Mouse (Mus musculus) embryonic facial prominence, embryonic 14.5 days (tissue): ENCODE results near the gene Ambra1. TPM values are rescaled to one million over a fixed set of nuclear protein-coding genes. Genes with fewer than 3 reads are reported as not detected.

ENCODE experiments used
- ATAC-seq: fragments of 200-750 bp; cut with Nextera tagmentation; 2 replicates; pipeline ENCODE4 v1.8.0; 2017; ENCODE audit warnings: low read depth, moderate number of reproducible peaks, moderate TSS enrichment
- DNase-seq: peaks from one replicate; pipeline ENCODE4 v3.0.0-alpha.2; 2015; ENCODE audit warnings: low spot score
- H3K27ac ChIP-seq: fragments of 300-500 bp; sonication (generic); replicated peaks from 2 replicates; pipeline ENCODE4 v1.5.1; 2014; ENCODE audit warnings: low read depth, mild to moderate bottlenecking, low read length, moderate library complexity
- H3K27me3 ChIP-seq: fragments of 300-500 bp; sonication (generic); replicated peaks from 2 replicates; pipeline ENCODE4 v1.6.1; 2014; ENCODE audit warnings: low read length; ENCODE audit not compliant: control insufficient read depth, insufficient read depth
- H3K36me3 ChIP-seq: fragments of 300-500 bp; sonication (generic); 2 replicates; pipeline ENCODE4 v1.6.1; 2014; ENCODE audit warnings: low read length, mixed read lengths; ENCODE audit not compliant: control insufficient read depth, insufficient read depth
- H3K4me1 ChIP-seq: fragments of 300-500 bp; sonication (generic); 2 replicates; pipeline ENCODE4 v1.6.1; 2014; ENCODE audit warnings: antibody characterized with exemption, low read length; ENCODE audit not compliant: control insufficient read depth, insufficient read depth
- H3K4me2 ChIP-seq: fragments of 300-500 bp; sonication (generic); 2 replicates; pipeline ENCODE4 v1.6.1; 2014; ENCODE audit warnings: low read depth, mild to moderate bottlenecking, low read length, moderate library complexity, mixed read lengths
- H3K4me3 ChIP-seq: fragments of 300-500 bp; sonication (generic); 2 replicates; pipeline ENCODE4 v1.5.1; 2014; ENCODE audit warnings: low read depth, mild to moderate bottlenecking, low read length
- H3K9ac ChIP-seq: fragments of 300-500 bp; sonication (generic); 2 replicates; pipeline ENCODE4 v1.6.1; 2014; ENCODE audit warnings: low read depth, mild to moderate bottlenecking, low read length, moderate library complexity, mixed read lengths
- H3K9me3 ChIP-seq: fragments of 300-500 bp; sonication (generic); 2 replicates; pipeline ENCODE4 v1.6.1; 2016; ENCODE audit warnings: low read length; ENCODE audit not compliant: control insufficient read depth
- WGBS: fragments of 180-500 bp; shearing (Covaris S2); extraction: QIAGEN DNeasy Blood & Tissue Kit; methylation state at CpG from one replicate; pipeline ENCODE4 v1.1.7; 2014; 5-methylcytosine and 5-hydroxymethylcytosine counted together
- polyA plus RNA-seq: library from polyadenylated mRNA; unstranded; fragments of >200 nt; fragmentation: Nextera tagmentation; extraction: Ambion mirVana; gene quantifications from 2 replicates; pipeline ENCODE4 v1.2.1, GENCODE M21; 2014

Ambra1 gene
- polyA plus RNA-seq, 1 experiment from 2014 or later = 15.3 TPM

DNA sequence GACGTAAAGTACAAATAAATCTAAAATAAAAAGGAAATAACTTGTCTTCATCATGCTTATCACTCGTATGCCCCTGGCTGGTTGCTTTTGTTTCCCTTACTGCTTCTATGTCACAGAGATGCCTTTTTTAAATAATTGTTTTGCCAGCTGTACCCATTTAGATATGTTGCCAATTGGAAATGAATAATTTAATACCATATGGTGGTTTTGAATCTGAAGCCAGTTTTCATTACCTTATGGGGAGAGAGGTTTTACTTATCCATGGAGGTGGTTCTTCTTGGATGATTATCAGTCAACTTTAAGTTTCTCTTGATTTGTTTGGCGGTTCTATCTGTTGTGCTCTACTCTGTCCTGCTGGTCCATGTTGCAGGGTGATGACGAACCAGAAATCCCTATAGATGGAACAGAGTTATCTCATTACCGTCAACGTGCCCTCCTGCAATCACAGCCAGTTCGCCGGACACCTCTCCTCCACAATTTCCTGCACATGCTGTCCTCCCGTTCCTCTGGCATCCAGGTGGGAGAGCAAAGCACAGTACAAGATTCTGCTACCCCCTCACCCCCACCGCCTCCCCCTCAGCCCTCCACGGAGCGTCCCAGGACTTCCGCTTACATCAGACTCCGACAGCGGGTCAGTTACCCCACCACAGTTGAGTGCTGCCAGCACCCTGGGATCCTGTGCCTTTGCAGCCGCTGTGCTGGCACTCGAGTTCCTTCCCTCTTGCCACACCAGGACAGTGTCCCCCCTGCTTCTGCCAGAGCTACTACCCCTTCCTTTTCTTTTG, 42.2 kb downstream of the Ambra1 start:
- Histone ChIP-seq H3K27ac (no peak overlapping the region), H3K27me3 (no peaks in the 10 kb centered on the region), H3K36me3 (peaks cover 68% of the 10 kb centered on the region), H3K4me3 (no peak overlapping the region), H3K4me1 (no peaks in the 10 kb centered on the region), H3K9ac (no peak overlapping the region), H3K9me3 (no peaks in the 10 kb centered on the region), H3K4me2 (no peak overlapping the region)
- 86% methylated on average over 17 of the region's 17 CpGs for WGBS
- DNase-seq = no peak
- ATAC-seq = no peak

DNA sequence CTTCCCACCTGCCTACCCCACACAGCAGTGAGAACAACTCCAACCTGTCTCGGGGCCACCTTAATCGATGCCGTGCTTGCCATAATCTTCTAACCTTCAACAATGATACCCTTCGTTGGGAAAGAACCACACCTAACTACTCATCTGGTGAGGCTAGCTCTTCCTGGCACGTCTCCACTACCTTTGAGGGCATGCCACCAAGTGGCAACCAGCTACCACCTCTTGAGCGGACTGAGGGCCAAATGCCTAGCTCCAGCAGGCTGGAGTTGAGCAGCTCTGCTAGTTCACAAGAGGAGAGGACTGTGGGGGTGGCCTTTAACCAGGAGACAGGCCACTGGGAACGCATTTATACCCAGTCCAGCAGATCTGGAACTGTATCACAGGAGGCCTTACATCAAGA, 43.4 kb downstream of the Ambra1 start:
- no peak overlapping the region for H3K9ac ChIP-seq
- no peaks in the 10 kb centered on the region for H3K9me3 ChIP-seq
- H3K4me2 ChIP-seq = no peak overlapping the region
- H3K27me3 ChIP-seq = no peaks in the 10 kb centered on the region
- peaks cover 59% of the 10 kb centered on the region for H3K36me3 ChIP-seq
- ATAC-seq (no peak), DNase-seq (no peak)
- no peaks in the 10 kb centered on the region for H3K4me1 ChIP-seq
- H3K4me3 ChIP-seq = no peak overlapping the region
- WGBS = 93% methylated on average over 7 of the region's 7 CpGs
- no peak overlapping the region for H3K27ac ChIP-seq

DNA sequence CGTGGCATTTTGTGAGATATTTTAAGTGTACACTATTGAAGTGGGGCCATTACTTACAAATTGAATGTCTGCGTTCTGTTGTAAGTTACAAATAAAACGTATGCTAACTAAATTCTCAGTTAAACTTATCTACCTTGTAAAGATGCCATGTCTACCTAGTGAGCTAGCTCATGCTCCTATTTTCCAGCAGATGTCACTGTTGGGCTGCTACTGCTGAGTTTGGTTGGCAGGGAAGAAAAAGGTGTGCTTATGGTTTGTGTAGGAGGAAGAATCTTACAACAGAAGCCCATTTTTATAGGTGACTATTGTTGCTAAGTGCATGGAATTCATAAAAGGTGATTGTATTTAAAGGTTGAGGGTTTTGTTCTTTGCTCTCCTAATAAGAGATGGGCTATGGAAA, 49.2 kb downstream of the Ambra1 start:
- no peak overlapping the region for H3K9ac ChIP-seq
- no peak overlapping the region for H3K4me2 ChIP-seq
- H3K9me3 ChIP-seq = no peaks in the 10 kb centered on the region
- no peaks in the 10 kb centered on the region for H3K27me3 ChIP-seq
- no peaks in the 10 kb centered on the region for H3K4me1 ChIP-seq
- ATAC-seq = 0 out of 2 replicates have a peak, but pooled peaks have one; percentile 44
- no peak overlapping the region for H3K4me3 ChIP-seq
- 64% methylated on average over 3 of the region's 3 CpGs for WGBS
- peak; percentile 43 for DNase-seq
- H3K36me3 ChIP-seq = 0 out of 2 replicates have a peak, but pooled peaks cover 12% of the 10 kb centered on the region
- no peak overlapping the region for H3K27ac ChIP-seq

DNA sequence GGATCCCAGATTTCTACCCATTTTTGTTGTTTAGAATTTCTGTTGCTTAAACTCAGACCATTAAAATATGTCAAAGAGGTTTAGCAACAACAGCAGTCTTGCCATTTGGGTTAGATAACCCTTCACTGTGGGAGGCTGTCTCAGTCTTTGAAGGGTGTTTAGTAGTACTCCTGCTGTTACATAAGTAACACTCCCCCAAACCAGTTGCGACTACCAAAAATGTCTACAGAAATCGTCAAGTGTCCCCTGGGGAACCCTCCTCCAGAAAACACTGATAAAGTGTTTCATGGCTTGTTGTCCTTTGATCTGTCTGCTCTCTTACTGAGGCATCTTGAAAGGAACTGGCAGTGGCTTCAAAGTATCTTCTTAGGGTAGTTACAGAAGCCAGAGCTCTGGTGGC, 61.7 kb downstream of the Ambra1 start:
- no peaks in the 10 kb centered on the region for H3K27me3 ChIP-seq
- 37% methylated on average over 2 of the region's 2 CpGs for WGBS
- no peaks in the 10 kb centered on the region for H3K9me3 ChIP-seq
- H3K36me3 ChIP-seq = no peaks in the 10 kb centered on the region
- no peak overlapping the region for H3K4me3 ChIP-seq
- DNase-seq (no peak), ATAC-seq (no peak)
- H3K4me1 ChIP-seq = peaks cover 11% of the 10 kb centered on the region; the same call in 1 of the 2 replicates
- H3K4me2 ChIP-seq = no peak overlapping the region
- H3K9ac ChIP-seq = no peak overlapping the region
- no peak overlapping the region for H3K27ac ChIP-seq

DNA sequence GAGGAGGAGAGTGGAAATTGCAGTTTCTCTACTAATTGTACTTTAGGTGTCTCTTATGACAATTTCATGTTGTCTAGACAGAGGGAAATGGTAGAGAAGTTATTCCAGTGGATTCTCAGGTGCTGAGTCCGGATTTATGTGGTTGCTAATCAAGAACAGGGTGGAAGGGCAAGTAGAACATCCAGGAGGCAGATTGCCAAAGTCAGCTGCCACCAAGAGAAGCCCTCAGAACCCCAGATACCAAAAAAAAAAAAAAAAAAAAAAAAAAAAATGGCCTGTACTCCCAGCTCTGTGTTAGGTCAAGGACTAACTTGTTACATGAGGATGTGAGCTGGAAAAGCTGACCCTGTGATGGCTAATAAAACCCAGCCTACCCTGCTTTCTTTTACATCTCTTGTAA, 62.4 kb downstream of the Ambra1 start:
- no peak for ATAC-seq
- peaks cover 11% of the 10 kb centered on the region; the same call in 1 of the 2 replicates for H3K4me1 ChIP-seq
- no peaks in the 10 kb centered on the region for H3K9me3 ChIP-seq
- DNase-seq = no peak
- no peaks in the 10 kb centered on the region for H3K36me3 ChIP-seq
- 83% methylated on average over 1 of the region's 1 CpGs for WGBS
- H3K27ac ChIP-seq = no peak overlapping the region
- no peak overlapping the region for H3K4me2 ChIP-seq
- no peaks in the 10 kb centered on the region for H3K27me3 ChIP-seq
- H3K4me3 ChIP-seq = no peak overlapping the region
- H3K9ac ChIP-seq = no peak overlapping the region

DNA sequence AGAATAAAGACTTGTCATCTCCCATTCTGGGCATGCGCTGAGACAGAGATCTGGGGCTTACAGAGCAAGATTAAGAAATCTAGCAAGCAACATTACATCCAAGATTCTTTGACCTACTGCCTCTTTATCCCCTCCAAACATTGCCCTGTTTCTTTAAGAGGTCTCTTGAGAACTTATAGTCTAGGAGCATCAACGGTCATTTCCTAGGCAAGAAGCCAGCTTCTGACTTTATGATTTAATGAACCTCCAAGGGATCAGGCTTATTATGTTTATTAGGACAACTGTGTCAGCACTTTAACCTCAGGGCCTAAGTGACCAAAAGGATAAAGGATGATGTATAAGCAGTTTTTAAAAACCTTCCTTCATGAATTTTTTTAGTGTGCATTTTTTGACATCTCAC, 64.5 kb downstream of the Ambra1 start:
- Histone ChIP-seq H3K9ac (no peak overlapping the region), H3K4me2 (no peak overlapping the region), H3K36me3 (no peaks in the 10 kb centered on the region), H3K27me3 (no peaks in the 10 kb centered on the region), H3K4me1 (peaks cover 11% of the 10 kb centered on the region; the same call in 1 of the 2 replicates), H3K9me3 (no peaks in the 10 kb centered on the region), H3K27ac (no peak overlapping the region), H3K4me3 (no peak overlapping the region)
- DNase-seq (peak; percentile 38), ATAC-seq (no peak)
- WGBS = 58% methylated on average over 2 of the region's 2 CpGs

DNA sequence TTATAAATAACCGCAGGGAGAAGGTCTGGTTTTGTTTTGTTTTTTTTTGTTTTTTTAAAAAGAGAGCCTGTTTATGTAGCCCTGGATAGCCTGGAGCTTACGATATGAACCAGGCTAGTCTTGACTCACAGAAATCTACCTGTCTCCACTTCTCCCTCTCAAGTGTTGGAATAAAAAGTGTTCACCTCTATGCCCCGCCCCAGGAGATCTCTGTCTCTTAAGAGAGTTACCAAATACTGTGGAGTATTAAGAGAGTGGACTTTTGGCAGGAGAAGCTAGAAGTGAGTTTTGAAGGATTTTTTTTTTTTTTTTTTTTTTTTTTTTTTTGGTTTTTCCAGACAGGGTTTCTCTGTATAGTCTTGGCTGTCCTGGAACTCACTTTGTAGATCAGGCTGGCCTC, 65.2 kb downstream of the Ambra1 start:
- peaks cover 11% of the 10 kb centered on the region; the same call in 1 of the 2 replicates for H3K4me1 ChIP-seq
- WGBS = 80% methylated on average over 3 of the region's 3 CpGs
- H3K4me2 ChIP-seq = no peak overlapping the region
- no peaks in the 10 kb centered on the region for H3K9me3 ChIP-seq
- no peak overlapping the region for H3K27ac ChIP-seq
- no peak for ATAC-seq
- H3K36me3 ChIP-seq = no peaks in the 10 kb centered on the region
- no peaks in the 10 kb centered on the region for H3K27me3 ChIP-seq
- no peak overlapping the region for H3K4me3 ChIP-seq
- no peak for DNase-seq
- H3K9ac ChIP-seq = no peak overlapping the region

DNA sequence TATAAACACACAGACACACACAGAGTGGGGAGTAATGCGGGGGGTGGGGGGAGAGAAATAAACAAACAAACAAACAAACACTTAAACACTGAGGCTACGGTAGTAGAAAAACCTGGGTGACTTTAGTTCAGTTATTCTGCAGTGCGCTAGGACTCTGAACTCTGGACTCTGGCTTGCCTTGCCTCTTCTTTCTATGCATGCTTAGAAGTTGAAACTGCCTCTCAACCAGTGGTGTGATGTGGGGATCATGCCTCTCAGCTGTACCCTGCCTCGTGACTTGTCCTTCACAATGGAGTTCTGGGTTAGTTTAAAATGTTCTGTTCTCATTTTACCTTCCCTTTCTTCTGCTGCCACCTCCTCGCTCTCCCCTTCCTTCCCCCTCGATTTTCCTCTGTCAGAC, 81.5 kb downstream of the Ambra1 start:
- no peak overlapping the region for H3K27ac ChIP-seq
- no peak overlapping the region for H3K9ac ChIP-seq
- H3K4me1 ChIP-seq = no peaks in the 10 kb centered on the region
- no peak for DNase-seq
- H3K9me3 ChIP-seq = no peaks in the 10 kb centered on the region
- H3K36me3 ChIP-seq = peaks cover 40% of the 10 kb centered on the region; the same call in 1 of the 2 replicates
- H3K4me3 ChIP-seq = no peak overlapping the region
- no peak for ATAC-seq
- WGBS = 88% methylated on average over 6 of the region's 6 CpGs
- no peaks in the 10 kb centered on the region for H3K27me3 ChIP-seq
- no peak overlapping the region for H3K4me2 ChIP-seq

DNA sequence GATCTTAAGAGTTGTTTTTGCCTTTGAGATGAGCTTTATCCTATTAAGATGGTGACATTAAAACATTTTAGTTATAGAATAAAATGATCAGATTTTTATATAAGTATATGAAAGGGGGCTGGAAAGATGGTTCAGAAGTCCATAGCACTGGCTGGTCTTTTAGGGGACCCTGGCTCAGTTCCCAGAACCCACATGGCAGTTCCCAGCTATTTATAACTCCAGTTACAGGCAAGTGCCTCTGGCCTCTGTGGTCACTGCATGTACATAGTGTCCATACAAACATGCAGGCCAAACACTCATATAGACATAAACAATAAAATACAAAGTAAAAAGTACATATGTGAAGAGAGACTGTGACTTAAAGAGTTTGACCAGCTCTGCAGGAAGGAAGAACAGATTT, 86.8 kb downstream of the Ambra1 start:
- Histone ChIP-seq H3K4me1 (no peaks in the 10 kb centered on the region), H3K27me3 (no peaks in the 10 kb centered on the region), H3K9me3 (no peaks in the 10 kb centered on the region), H3K27ac (no peak overlapping the region), H3K9ac (no peak overlapping the region), H3K4me2 (no peak overlapping the region), H3K36me3 (peaks cover 22% of the 10 kb centered on the region; the same call in 1 of the 2 replicates), H3K4me3 (no peak overlapping the region)
- ATAC-seq (no peak), DNase-seq (no peak)
